40 mouse cellular contexts compared by ENCODE assay signal in the genomic region with DNA sequence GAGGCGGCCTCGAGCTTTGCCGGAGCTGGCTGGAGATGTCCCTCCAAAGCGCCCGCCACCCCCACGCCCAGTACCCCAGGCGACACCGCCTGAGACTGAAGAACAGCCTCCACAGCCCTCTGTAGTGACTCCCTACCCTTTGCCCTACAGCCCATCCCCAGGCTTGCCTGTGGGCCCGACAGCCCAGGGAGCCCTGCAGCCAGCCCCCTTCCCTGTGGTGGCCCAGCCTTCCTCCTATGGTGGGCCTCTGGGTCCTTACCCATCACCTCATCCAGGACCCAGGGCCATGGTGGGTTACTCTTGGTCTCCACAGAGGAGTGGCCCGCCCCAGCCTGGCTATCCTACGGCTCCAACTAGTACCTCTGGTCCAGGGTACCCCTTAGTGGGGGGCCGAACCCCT. TPM values are rescaled to one million over a fixed set of nuclear protein-coding genes. Genes with fewer than 3 reads are reported as not detected.
"Had no signal": no experiment of that assay in that cellular context is flagged by ENCODE, and none has a peak within 500 bp of the region (broad histone marks: within the 10 kb centered on the region; RNA-seq: fewer than 3 reads in every experiment).

No protein-coding gene starts in this region.

- ATAC-seq: hindbrain, embryonic 16.5 days; intestine, embryonic 16.5 days; liver, embryonic 12.5 days had no signal

- H3K27ac ChIP-seq: gastrocnemius, adult 2 months; heart, adult 2 months; heart, embryonic 13.5 days; heart, embryonic 15.5 days; hindbrain, embryonic 10.5 days; hindbrain, embryonic 12.5 days; hindbrain, embryonic 14.5 days; kidney, embryonic 15.5 days; kidney, postnatal 0 days; limb, embryonic 13.5 days; limb, embryonic 15.5 days; liver, embryonic 12.5 days had no signal

- H3K4me3 ChIP-seq: gastrocnemius, adult 2 months; heart, adult 2 months; heart, embryonic 13.5 days; heart, embryonic 15.5 days; hindbrain, embryonic 10.5 days; hindbrain, embryonic 12.5 days; kidney, embryonic 15.5 days; limb, embryonic 13.5 days; limb, embryonic 15.5 days; liver, embryonic 12.5 days had no signal

- H3K9ac ChIP-seq: heart, embryonic 13.5 days; heart, embryonic 15.5 days; hindbrain, embryonic 12.5 days; hindbrain, embryonic 14.5 days; kidney, embryonic 15.5 days; limb, embryonic 13.5 days; limb, embryonic 15.5 days; liver, embryonic 12.5 days had no signal

- H3K4me2 ChIP-seq: heart, embryonic 11.5 days; heart, embryonic 13.5 days; heart, embryonic 15.5 days; hindbrain, embryonic 12.5 days; hindbrain, embryonic 14.5 days; kidney, embryonic 15.5 days; limb, embryonic 13.5 days; limb, embryonic 15.5 days; liver, embryonic 12.5 days had no signal

- H3K27me3 ChIP-seq: heart, embryonic 13.5 days; heart, embryonic 15.5 days; hindbrain, embryonic 12.5 days; kidney, embryonic 15.5 days; limb, embryonic 13.5 days; limb, embryonic 15.5 days; liver, embryonic 12.5 days had no signal

- DNase-seq: gastrocnemius, adult 2 months; gastrocnemius, postnatal 10 days; gastrocnemius, postnatal 25 days; heart, adult 2 months; heart, postnatal 14 days; heart, postnatal 36 days; kidney, adult 11 months; kidney, adult 2 months; kidney, adult 9 months; kidney, postnatal 14 days; kidney, postnatal 36 days; layer of hippocampus, adult 9-11 months; layer of hippocampus, postnatal 36 days; left cerebral cortex, postnatal 4 days had no signal

- H3K9me3 ChIP-seq: heart, embryonic 13.5 days; heart, embryonic 15.5 days; hindbrain, embryonic 10.5 days; hindbrain, embryonic 12.5 days; kidney, embryonic 15.5 days; limb, embryonic 13.5 days; limb, embryonic 15.5 days; liver, embryonic 12.5 days had no signal

RNA-seq across cellular contexts. Expression of a gene that starts 26.2 kb away (rescaled TPM):
- total RNA-seq: gastrocnemius, adult 2 months; granulocyte monocyte progenitor cell, adult 5-6 weeks; layer of hippocampus, adult 18-20 months; layer of hippocampus, postnatal 36 days; left cerebral cortex, postnatal 25 days; left cerebral cortex, postnatal 4 days had no signal
- polyA plus RNA-seq: intestine, embryonic 14.5 days; intestine, embryonic 16.5 days; limb, embryonic 11.5 days; liver, embryonic 12.5 days had no signal

RNA-seq across cellular contexts. Expression of a gene that starts 34.8 kb away (rescaled TPM):
- total RNA-seq: gastrocnemius, adult 2 months; gastrocnemius, postnatal 10 days; gastrocnemius, postnatal 25 days; gastrocnemius, postnatal 4 days; granulocyte monocyte progenitor cell, adult 5-6 weeks; heart, adult 2 months; heart, postnatal 14 days; heart, postnatal 36 days; layer of hippocampus, adult 18-20 months; layer of hippocampus, adult 8-10 months; layer of hippocampus, postnatal 14 days; layer of hippocampus, postnatal 36 days; left cerebral cortex, adult 18-20 months; left cerebral cortex, adult 8-10 months; left cerebral cortex, postnatal 10 days; left cerebral cortex, postnatal 25 days; left cerebral cortex, postnatal 4 days; liver, adult 2 months had no signal
- polyA plus RNA-seq: heart, adult 2 months; heart, embryonic 11.5 days; heart, embryonic 13.5 days; heart, embryonic 15.5 days; heart, postnatal 0 days; hindbrain, embryonic 10.5 days; hindbrain, embryonic 12.5 days; hindbrain, embryonic 14.5 days; hindbrain, embryonic 16.5 days; intestine, embryonic 14.5 days; kidney, embryonic 15.5 days; limb, embryonic 11.5 days; limb, embryonic 15.5 days; liver, adult 2 months had no signal
